Mouse (Mus musculus) natural killer cell, adult 2 months (primary cell): Measurements from ENCODE around the gene Tex21.
"Not testable (repeated sequence)": the region's sequence is repeated elsewhere in the genome, so short reads cannot be mapped to it uniquely, and the experiment has no call there.

Experiments
- DNase-seq, 2 experiments: peaks; one replicate each; pipeline ENCODE4 v3.0.0; 2022; ENCODE audit warnings: low spot score in 2 of 2

Tex21 gene

DNA sequence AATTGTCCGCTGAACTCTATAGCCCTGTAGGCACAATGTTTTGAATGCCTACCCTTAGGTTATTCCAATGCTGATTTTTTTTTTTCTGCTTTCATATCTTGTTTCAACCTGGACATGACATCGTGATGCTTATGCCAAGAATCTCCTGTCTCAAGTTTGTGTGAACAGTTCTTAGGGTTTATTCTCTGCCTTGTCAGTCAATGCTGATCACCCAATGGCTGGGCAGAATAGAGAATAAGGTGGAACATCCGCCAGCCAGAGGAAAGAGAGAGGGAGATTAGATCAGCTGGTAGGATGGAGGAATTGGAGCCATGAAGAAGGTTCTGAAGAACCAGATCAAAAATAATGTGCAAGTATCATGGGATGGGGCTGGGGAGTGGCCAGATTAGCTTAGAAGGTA, 14.1 kb upstream of the Tex21 start:
- no peak for DNase-seq

DNA sequence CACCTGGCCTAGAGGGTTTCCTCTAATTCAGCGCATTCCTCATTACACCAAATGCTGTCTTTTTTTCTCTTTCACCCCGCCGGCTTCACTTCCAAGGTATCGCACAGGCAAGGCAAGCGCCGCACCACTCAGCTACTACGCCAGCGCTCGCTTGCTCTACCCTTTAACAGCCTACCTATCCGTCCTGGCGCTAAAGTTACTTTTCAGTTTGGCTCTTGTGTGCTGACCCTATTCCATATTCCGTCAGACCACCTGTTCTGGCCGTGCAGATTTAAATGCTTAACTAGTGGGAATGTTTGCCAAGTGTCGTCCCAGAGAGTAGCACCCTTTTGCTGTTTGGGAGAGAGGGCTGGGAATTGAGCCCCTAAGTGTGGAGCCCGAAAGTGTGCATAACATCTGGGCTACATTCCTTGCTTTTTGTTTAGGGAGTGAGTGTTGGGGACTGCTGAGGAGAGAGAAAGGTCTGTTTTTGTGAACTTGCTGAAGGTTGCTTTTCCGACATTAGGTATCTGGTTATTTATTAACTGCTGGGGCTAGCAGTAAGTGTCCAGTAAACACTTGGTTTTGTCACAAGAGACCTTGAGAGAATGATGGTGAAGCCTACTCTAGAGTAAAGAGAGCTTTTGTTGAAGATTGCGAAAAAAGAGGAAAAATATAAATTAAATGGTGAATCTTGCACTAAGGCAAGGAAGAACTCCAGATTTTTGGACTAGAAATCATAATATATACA, 9.7 kb upstream of the Tex21 start:
- DNase-seq = peak in 1 of 2 experiments; percentile 10

DNA sequence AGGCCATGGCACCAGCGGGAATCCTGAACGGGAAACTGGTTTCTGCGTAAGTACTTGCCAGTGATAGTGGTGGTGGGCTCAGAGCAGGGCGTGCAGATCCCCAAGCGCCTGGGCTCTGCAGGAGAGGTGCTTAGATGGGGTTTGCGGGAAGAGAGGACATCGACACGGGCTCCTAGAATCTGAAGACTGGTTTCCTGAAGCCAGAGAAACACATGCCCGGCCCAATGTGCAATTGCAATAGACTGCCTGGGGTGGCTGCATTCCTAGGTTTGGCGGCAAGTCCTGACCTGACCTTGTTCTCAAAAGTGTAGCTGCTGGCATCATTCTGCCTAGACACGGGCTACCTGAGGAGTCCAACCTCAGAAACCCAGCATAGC, 8.9 kb upstream of the Tex21 start:
- peak in 1 of 2 experiments; percentile 5 for DNase-seq

DNA sequence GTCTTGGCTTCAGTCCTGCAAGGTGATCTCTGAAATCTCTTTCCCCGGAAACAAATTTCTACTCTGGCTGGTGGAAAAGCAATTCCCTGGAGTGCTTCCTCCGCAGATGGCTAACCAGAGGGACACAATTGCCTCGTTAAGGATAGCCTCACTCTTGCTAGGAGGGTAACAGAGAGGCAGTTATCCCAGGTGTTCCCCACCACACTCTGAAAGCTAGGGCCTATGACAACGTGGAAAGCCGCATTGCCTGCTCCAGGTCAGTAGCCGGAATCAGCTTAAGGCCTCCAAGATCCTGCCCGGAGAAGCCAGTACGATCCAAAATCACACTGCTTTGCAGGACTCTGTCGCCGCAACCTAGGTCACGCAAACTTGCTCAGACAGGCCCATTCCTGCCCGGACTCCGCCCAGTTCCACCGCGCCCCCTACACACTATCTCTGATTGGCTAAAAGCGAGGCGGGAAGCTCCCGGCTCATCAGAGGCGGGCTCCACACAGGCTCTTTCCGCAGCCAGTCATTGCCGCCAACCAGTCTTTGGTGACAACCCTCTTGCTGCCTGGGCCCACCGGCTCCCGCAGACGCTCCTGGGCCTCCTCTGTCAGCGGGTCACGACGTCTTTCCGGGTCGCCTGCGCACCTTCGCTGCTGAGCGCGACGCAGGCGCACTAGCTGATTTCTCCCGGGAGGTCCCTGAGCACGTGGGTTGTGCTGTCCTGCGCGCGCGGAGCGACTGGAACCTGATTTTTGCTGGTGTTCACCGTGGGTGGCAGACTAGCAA, 8.4 kb upstream of the Tex21 start, which contains the start of gene Mthfd1:
TSS of gene Mthfd1 (plus strand) at position 574 of the 774 bp plus-strand sequence.
- DNase-seq = peak; percentile 88 to 93

DNA sequence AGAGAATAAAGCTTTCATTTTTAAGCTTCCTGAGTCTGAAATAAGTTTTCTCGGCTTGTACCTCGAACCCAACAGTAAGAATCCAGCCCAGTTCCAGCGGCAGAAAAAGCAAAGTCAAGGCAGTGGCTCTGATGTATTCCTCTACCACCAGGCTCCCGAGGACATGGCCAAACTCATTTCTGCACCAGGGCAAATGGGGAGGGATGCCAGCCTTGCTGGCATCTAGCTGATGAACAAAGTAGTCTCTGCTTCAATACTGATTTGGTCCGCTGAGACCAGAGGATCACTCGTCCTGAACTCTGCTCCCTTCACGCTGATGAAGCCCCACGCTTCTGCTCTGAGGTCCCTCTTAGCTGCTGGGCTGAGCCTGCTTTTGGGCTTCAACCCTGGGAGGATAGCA, 7.4 kb upstream of the Tex21 start:
- no peak for DNase-seq

DNA sequence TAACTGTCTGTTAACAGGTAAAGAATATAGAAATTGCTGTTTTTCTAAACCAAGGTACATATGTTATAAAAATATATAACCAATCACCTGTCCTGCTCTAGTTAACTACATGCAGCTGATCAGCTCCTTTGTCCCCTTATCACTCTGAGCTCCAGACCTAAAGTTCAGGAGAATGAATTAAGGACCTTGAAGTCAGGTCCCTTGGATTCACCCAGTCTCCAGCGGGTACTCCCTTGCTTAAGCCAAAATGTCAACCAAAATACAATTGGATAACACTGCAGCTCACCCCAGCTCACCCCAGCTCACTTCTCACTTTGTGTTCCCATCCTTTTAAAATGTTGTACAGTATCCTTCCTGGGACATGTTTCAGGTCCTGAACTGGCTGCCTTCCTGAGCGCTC, 7.0 kb upstream of the Tex21 start:
- no peak for DNase-seq

DNA sequence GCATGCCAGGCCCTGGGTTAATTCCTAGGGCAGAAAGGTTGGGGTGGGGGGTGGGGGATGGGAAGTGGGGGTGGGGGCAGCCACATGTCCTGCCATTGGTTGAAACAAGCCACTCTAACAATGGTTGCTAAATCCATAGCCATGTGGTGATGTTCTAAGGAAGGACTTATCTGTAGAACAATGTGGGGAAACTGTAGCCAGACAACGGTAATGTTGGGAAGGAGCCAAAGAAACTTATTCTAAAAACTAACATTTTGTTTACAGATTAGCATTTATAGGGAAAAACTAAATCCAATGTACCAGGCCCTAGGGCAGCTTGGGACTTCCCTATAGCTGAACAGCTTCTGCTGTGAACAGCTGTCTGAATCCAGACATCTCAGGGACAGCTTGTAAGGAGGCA, 6.5 kb upstream of the Tex21 start:
- no peak for DNase-seq

DNA sequence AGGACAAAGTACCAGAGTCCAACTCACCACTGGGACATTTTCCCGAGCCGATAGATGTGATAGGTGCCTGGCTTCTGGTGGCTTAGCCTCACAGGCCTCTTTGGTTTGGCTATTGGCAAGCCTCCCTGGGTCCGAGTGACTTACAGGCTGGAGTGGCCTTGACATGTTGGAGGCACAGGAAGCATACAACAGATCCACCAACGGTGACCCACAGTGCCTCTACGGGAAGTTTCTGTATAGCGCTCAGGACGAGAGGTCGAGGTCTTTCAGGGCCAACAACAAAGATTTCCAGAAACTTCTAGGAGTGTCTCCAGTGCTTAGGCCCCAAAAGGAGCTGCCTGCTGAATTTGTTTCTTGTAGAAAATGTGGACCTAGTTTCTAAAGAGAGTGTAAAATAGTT, 1.6 kb downstream of the Tex21 start:
- no peak for DNase-seq

DNA sequence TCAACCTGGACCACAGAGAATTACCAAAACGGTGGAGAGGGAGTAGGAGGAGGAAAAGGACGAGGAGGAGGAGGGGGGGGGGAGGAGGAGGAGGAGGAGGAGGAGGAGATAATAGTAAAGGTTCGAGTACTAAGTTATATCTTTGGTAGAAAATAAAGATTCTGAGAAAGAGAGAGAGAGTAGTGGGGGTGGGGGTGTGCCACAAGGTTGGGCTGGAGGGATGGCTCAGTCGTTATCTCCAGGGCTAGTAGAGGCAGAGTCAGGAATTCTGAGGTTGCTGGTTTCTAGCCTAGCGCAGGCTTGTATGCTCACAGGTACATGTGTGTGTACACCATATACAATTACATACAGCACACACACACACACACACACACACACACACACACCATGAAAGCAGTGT, 4.7 kb downstream of the Tex21 start:
- DNase-seq = no peak

DNA sequence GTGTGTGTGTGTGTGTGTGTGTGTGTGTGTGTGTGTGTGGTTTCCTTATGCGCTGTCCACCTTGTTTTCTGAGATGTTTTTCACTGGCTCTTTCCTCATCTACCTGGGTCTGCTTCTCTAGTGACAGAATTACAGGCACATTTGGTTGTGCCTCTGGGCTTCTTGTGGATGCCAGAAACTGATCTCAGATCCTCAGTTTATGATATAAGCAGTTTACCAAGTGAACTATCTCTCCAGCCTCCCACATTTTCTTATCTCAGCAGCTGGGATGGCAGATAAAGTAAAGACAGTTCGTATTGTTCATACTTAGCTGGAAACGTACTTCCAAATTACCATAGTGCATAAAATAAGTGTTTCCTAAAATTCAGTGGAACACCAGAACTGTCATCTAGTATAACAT, 5.5 kb downstream of the Tex21 start:
- DNase-seq = no peak

DNA sequence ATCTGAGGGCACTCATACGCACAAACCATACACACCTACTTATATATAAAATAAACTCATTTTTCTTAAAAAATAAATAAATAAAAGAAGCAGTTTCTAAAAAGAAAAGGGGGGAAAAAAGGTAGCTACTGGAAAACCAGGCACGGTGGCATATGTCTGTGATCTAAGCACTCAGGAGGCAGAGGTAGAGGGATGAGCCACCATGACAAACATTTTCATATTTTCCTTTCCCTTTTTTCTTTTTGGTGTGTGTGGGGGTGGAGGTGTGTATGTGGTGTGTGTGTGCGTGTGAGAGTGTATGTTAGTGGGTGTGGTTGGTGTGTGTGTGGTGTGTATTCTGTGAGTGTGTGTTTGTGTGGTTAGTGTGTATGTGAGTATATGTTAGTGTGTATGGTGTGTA, 5.9 kb downstream of the Tex21 start:
- DNase-seq = no peak

DNA sequence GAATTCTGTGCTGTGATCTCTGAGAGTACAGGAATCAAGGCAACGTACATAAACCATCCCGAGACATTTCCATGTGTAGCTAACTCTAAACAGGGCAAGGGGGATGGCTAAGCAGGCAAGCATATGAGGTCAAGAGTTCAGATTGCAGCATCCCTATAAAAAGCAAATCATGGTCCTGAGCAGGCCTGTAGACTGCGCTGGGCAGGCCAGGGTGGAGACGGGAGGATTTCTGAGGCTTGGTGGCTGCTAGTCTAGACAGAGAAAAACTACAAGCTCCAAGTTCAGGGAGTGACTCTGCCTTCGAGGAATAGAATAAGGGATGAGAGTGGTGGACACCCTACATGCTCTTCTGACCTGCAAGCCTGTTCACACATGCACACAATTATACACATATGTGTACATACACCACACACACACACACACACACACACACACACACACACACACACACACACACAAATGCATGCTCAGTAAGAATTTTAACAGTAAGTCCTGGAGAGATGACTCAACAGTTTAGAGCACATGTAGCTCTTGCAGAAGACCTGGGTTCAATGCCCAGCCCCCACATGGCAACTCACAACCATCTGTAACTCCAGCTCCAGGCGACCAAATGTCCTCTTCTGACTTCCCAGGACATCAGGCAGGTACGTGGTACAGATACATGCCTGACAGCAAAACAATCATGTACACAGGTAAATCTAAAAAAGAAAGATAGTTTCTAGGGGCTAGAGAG, 6.5 kb downstream of the Tex21 start:
- DNase-seq = no peak

DNA sequence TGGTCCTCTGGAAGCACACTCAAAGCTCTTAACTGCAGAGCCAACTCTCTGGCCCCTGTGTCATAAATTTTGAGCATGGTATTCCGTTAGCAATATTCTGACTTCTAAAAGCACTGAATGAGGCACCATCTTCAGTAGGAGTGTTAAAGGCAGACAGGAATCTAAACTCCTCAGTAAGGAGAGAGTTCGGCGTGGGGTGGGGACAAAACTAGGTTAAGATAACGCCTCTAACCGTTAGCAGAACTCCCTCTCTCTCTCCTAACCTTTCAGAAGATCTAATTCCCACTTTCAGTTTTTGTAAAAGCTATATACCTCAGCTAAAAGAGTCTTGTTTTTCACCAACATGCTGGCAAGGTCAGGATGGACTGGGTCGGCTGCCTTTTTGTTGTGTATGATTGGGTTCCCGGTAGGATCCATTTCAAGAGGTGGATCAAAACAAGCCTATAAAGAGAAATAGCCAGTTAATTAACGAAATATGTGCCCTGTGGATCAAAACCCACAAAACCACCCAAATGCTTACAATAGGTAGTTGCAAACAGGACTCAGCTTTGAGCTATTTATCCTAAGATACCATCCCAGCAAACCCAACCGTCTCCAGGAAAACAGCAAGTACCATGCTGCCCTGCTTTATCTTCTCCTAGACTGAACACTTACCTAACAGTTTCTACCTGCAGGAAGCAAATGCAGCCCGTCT, 7.3 kb downstream of the Tex21 start:
- DNase-seq = no peak

DNA sequence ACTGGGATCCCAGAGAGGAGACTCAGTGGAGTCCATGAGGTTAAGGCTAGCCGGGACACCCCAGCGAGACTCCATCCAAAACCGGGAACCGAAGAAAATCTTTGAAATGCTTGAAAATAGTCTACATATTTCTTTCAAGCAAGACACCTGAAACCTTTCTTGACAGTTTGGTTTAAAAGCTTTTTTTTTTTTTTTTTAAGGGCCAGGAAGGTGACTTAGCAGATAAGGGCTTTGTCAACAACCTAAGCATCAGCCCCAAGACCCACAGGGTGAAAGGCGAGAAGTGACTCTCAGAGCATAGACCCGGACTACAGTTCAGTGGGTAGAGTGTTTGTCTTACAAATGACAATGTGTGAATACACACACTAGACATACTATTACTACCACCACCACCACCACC, 11.3 kb downstream of the Tex21 start:
- DNase-seq = no peak

DNA sequence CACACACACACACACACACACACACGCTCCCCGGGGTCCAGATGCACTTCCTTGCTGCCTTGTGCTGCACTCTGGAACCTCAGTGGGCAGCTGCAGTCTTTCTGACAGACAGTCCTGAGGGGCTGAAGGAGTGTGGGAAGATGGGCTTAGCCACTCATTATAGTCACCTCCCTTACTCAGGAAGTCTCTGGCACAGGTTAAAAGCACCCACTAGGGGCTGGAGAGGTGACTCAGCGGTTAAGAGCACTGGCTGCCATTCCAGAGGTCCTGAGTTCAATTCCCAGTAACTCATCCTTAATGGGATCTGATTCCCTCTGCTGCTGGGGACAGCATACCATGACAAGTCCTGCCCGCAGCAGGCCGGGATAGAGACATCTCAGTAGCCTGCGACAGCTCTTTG, 15.9 kb downstream of the Tex21 start:
- no peak for DNase-seq

DNA sequence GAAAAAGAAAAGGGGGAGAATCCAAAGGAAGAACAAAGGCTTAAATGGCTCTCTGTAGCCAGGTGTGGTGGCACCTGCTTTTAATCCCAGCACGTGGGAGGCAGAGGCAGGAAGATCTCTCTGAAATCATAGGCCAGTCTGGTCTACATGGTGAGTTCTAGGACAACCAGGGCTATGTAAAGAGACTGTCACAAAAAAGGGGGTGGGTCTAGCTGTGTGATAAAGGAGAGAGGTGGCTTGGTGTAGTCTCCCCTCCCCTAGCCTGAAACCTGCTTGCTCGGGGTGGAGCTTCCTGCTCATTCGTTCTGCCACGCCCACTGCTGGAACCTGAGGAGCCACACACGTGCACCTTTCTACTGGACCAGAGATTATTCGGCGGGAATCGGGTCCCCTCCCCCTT, 24.4 kb downstream of the Tex21 start:
- not testable (repeated sequence) for DNase-seq

DNA sequence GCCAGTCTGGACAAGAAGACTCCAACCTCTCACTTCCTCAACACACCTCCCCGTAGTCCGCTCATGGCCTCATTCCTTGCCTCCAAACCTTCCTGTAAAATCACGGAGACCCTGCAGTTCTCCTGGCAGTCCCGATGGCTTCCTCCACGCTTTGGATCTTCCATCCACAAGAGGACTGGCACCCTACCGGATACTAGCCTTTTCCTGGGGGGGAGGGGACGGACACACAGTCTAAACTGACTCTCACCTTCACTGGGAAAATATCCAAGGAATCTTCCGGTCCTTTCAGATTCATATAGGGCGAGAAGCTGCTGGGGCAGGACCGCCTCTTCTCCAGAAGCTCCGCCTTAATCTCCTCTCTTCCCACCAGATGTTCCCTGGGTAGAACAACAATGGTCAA, 29.8 kb downstream of the Tex21 start:
- no peak for DNase-seq

DNA sequence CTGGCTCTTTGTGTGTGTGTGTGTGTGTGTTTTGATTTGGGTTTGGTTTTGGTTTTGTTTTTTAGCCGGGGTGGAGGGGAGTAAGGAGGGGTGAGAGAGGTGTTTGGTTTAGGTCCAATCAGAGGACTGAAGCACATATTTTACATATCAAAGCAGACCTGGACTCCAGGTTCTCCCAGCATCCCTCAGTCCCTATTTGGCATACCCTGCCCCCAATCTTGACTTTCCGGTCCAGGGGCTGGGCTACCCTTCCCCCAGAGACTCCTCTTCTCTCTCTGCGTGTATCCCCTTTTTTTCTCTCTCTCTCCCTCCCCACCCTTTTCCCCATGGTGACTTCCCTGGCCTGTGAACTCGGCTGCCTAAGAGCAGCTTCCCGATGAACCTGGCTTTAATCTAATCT, 31.4 kb downstream of the Tex21 start:
- DNase-seq = no peak

DNA sequence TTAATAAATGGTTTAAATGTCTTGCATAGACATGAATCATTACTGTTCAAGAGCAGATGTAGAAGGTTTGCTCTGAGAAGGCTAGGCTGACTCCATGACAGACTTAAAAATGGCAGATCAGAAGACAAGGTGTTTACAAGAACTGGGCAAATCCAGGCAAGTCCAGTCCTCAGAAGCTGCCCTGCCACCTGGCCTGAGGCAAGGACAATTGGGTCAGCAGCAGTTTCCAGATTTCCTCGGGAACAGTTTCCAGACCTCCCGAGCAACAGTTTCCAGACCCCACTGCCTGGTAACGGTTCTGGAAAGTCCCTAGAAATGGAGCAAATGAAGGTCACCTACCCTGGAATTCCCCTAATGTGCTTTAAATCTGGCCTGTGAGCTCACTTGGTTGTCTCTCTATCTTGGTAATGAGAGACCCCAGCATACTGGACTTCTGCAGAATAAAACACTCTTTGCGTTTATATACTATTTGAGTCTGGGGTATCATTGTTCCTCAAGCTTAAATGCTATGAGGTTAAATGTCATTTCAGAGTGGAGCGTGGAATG, 37.0 kb downstream of the Tex21 start:
- no peak for DNase-seq

DNA sequence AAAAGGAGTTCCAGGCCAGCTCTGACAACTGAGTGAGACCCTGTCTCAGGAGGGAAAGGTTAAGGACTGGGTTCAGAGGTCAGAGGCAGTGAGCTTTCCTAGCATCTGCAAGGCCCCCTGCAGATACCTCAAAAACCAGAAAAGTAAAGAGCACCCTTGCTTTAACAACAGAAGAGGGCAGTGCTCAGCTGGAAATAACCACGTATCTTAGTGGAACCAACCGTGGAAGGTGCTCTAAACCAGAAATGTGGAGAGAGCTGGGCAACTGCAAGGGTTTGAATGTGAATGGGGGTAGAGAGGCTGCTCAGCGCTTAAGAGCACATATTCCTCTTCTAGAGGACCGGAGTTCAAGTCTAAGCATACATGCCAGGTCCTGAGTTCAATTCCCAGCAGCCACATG, 46.2 kb downstream of the Tex21 start:
- DNase-seq = no peak

DNA sequence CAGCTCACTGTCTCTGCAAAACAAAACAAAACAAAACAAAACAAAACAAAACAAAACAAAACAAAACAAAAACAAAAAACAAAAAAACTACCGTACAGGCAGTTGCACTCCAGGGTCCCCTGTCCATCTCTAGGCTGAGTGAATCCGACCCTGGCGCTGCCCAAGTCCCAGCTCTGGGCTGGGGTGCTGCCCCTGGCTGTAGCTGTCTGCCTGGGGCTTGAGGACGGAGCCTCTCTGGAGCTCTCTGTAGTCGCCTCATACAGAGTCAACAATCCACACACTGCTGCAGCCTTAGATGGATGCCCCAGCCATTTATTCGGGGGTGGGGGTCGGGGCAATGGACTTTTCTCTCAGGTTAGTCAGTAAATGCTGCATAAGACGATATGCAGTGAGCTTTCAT, 49.5 kb downstream of the Tex21 start:
- DNase-seq = no peak

DNA sequence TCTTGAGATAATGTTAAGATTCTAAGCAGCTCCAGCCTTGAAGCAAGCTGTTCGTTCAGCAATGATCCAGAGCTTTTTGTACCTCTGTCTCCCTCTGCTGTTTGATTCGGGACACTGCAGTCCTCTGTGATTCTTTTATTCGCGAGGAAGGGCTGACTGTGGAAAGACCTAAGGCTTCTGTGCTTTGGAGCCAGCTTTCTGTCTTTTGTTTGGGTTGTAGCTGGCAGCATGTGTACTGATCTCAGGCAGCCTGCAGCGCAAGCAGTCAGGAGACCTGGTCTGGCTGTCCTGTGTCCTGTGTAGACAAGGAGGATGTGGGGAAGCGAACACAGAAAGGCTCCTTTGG, 49.9 kb downstream of the Tex21 start:
- peak; percentile 63 to 67 for DNase-seq
